Mouse (Mus musculus): ENCODE measurements around the gene CK137956. TPM values are rescaled to one million over a fixed set of nuclear protein-coding genes. Genes with fewer than 3 reads are reported as not detected.
A peak's percentile ranks its signal among the peaks of the same experiment; 100 is the strongest.

Gene CK137956
- not detected for total RNA-seq (2021)
- long read RNA-seq, experiment 1, partial matches to known transcripts = 0 of 1 reads
- long read RNA-seq, experiment 1, other reads (novel, unspliced or antisense) = 1 of 1 reads
- long read RNA-seq, experiment 2 = 0 reads

DNA sequence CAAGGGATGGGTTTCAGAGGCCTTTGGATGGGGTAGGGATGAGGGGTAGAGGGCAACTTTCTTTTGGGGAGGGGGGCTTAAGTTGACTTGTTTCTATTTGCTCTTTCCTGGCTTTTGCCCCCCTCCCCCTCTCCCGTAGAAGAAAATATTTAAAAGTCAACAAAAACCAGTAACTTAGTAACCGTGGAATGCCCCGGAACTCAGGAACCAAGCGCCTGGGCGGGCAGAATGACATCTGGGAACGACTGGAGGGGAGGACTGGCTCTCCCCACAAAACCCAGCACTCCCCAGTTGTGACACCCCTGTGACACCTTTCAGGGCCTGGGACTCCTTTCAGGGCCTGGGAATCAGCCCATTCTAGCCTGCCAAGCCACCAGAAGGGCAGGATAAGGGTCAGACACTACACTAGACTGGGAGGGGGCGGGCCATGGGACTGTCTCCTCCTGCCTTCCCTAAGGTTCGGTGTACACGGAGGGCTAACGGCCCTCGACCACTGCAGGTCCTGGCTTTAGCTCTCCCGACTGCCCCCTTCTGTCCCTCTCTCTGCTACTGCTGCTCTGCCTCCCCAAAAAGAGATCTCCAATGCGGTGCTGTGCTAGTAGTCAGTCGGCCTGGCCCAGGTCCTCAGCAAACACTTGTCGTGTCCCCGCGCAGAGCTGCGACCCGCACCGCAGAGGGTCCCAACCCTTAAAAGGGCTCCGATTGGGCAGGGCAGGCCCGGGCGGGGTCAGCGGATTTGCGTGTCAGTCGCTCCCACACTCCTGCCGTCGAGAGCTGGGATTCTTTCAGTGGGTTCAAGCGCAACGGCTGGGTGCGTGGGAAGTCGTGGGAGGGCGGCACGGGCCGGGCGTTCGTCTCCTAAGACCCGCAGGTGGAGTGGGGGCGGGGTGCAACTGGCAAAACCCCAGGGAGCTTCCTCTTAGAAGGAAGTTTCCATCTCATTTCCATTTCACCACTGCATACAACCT is at the start of gene CK137956:
Gene CK137956, minus strand, starts transcription at position 51 of the 968 bp plus-strand sequence.
- no peak for DNase-seq (ENCODE audit: low spot score in 2 of 2)

DNA sequence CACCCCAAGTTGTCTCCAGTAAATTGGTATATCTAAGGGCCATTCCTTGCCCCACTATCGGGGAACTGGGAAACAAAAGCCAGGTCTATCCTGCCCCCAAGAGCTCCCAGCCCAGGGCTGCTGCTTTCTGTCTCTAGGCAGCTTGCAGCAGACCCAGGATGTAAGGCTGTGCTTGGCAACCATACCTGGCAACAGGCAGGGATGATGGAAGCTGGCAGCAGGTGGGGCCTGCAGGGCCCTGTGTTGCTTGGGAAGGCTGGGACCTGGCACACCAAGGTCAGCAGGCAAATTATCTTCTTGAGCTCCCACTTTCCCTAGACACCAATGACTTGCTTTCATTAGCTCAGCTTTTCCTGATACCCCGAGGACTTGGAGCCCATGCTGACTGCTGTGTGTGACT is 48.7 kb upstream of the CK137956 start:
- DNase-seq (ENCODE audit: low spot score in 2 of 2) = no peak

DNA sequence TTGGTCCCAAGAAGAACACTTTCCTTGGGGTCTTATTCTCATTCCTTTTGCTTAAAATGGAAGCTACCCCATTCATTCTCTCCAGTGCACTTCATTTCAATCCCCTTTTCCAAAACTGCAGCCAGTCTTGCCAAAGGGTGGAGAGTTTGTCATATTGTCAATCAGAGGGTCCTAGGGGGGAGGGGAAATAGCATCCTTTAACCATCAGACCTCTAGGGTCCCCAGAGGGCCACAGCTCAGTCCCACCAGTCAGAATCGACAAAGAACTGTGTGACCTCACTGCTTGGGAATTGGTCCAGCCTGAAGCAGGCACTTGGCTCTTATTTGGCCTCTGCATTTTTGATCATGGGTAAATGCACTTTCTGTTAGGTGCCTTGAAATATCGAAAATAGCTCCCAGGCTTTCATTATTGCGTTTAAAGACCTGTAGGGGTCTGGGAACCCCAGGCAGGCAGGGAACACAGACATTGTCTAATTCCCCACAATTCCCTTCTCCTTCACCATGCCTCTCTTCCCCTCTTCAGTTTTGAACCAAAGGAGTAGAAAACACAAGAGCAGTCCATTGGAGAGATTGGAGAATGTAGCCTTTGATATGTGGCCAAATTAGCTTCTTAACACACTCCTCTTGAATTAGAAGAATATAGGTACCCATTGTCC is 34.2 kb upstream of the CK137956 start:
- no peak for DNase-seq (ENCODE audit: low spot score in 2 of 2)

DNA sequence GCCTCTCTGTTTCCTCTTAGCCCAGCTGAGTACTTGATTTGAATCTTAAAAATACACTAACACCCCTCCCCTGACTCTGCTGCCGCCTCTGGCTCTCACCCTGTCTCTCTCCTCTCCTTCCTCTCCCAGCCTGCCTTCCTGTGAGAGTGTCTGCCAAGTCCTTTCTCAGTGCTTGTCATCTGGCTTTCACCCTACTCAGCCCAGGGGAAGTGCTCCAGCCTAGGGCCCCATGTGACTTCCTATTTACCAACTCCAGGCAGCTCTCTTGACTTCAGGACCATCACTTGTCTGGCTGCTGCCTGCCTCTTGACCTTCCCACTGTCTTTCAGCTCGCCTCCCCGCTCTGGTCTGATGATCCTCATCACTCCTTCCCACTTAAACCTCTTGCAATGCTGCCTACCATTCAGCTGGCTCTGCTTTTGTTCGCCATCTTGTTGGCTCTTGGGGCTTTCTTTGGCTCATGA is 31.9 kb upstream of the CK137956 start:
- no peak for DNase-seq (ENCODE audit: low spot score in 2 of 2)

DNA sequence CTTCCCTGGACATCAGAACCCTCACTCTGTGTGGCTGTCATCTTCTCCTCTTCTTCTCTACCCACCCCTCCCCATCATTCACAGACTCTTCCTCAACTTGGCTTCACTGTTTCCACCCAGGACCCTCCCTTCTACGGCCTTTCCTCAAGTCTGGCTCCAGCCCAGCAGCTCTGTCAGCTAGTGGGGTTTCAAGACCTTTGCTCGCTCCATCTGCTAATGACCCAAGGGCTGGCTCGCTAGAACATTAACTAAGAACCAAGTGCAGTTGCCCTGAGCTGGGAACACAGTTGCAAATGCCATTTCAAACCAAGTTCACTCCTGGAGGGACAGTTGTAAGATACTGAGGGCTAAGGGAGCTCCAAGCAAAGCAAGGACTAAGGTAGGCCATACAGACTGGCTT is 28.5 kb upstream of the CK137956 start:
- DNase-seq (ENCODE audit: low spot score in 2 of 2) = no peak

DNA sequence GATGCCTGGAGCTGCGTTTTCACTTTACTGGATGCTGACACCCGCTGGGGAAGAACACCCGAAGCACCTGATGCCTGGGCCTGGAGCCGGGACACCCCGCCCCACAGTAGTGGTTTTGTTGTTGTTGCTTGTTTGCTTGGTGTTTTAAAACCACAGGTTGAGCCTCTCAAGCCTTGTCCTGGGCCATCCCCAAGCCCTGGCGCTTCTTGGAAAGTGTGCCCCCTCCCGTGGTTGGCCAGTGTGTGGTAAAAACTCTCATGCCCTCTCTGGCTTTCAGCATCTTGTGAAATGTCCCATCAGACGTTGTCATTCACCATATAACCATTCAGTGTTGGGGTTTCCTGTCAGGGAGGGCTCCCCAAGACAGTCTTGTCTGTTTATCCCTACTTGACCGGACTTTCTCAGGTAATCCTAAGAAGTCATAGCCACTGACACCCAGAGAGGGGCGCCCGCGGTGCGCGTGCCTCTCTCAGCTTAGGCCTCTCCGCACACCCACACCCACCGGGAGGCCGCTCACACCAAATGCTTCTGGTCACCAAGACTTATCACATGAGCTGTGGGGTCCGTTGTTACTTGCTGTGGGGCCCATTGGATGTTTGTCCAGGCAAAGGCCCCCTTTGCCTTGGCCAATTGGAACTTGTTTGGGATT is 18.7 kb upstream of the CK137956 start:
- DNase-seq (ENCODE audit: low spot score in 2 of 2) = no peak

DNA sequence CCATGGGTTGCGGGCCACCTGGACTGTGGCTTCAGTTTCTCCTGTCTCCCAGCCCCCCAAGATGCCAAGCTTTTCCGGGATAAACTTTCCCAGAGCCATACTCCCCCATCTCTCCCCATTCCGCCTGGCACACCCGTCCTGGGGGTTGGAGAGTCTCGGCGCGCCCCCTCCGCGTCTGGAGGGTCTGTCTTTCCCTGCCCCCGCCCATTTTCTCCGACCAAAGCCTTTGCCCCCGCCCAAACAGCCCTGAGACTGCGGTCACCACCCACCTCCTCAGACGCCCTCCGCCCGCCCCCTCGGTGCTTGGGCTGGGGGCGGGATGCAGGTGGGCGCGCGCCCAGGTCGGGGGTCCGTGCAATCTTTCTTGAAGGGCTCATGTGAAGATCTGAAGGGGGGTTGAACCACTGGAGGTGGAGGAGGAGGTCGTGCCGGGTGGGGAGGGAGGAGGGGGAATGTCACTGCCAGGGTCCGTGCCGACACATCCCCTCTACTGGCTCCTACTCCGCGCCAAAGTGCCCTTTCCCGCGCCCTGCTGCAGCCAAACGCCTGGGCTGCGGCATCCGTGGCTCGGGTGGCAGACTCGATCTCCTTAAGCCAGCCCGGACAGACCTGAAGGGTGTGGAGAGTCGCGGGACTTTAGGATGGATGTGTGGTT is 17.9 kb upstream of the CK137956 start:
- DNase-seq (ENCODE audit: low spot score in 2 of 2) = no peak

DNA sequence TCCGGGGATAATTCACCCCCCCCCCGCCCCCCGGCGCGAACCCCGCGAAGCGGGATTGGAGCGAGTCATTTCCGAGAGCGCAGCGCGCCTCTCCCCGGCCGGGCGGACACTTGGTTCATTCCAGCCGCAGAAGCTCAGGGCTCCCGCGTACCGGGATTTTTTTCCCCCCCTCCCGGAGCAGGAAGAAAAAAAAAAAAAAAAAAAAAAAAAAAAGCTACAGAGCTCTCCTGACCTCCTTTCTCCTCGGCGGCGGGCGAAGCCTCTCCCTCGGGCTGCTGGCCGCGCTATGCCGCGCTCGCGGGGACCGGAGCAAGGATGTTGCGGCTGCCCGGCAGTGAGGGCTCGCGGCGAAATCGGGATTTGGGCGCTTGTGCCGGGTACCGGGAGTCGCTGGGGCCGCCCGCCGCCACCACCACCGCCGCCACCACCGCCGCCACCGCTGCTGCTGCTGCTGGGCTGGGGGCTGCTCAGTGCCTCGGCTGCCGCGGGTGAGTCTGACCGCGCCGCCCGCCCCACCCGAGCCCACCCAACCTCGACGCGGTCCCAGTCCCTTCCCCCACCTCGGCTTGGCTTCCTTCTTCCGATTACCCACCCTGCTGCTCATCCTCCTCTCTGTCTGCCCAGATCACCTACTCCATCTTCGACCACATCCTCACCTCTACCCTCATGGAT is 17.2 kb upstream of the CK137956 start, which contains the start of gene Csmd2:
Gene Csmd2, plus strand, starts transcription at position 74 of the 672 bp plus-strand sequence.
- DNase-seq (ENCODE audit: low spot score in 2 of 2) = no peak

DNA sequence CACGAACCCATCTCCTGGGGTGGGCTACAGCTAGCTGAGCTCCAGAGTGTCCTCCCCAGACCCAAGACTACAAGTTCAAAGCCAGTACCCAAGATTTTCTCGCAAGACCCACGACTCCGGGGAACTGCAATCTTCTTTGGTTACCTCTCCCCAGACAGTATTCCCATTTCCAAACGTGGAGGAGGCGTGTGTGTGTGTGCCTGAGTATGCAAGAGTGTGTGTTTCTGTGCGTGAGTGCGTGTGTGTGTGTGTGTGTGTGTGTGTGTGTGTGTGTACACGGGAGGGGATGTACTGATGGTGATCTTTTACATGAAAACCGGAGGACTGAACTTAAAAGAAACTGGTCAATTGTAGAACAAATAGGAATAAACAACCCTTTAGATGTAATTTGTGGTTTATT is 16.5 kb upstream of the CK137956 start:
- DNase-seq (ENCODE audit: low spot score in 2 of 2) = no peak

DNA sequence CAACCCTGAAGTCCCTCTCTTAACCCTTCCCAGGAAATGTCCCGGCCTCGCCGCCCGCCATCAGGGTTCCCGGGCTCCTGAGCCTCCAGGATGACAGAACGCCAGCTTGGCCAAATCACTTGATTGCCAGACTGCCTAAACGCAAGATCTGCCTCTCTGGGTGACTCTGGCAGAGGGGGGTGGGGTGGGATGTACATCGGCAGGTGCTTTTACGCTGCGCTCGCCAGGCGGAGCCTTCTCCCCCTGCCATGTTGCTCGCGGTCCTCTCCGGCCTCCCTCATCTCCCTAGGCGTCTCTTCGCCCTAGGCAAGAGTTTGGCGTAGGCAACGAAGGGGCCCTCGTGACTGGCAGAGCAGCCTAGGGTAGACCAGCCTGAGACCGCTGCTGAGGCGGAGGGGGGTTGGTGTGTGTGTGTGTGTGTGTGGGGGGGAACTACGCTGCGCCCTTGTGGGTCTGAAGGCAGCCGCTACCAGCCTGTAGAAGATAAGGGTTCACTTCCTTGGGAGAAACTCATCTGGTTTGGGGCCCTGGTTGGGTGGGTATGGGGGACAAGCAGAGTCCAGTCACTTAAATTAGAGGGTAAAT is 15.8 kb upstream of the CK137956 start:
- no peak for DNase-seq (ENCODE audit: low spot score in 2 of 2)

DNA sequence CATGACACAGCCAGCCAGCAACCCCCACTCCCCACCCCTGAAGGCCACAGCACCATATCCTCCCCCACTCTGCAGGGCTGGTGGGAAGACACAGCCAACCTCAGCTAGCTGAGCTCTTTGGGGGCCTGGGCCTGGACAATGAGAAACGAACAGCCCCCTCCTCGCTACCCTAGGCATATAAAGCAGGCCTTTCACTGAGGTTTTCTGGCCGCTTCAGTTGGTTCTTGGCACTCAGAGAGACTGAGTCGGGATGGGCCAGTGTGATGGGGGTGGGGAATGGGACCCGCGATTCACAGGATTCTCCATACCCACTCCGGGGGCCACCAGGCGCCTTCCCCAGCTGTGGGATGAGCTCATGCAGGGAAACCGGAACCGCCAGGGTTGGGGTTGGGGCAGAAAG is 15.1 kb upstream of the CK137956 start:
- DNase-seq (ENCODE audit: low spot score in 2 of 2) = no peak

DNA sequence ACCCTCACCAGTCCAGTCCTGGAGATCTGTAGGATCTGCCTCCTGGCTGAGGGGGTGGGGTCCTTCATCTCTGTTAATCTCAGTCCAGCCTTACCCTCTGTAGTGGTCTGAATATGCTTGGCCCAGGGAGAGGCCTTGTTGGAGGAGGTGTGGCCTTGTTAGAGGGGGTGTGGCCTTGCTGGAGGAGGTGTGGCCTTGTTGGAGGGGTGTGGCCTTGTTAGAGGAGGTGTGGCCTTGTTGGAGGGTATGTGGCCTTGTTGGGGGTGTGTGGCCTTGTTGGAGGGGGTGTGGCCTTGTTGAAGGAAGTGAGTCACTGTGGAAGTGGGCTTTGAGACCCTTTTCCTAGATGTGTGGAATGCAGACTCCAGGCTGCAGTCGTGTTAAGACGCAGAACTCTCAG is 13.7 kb upstream of the CK137956 start:
- no peak for DNase-seq (ENCODE audit: low spot score in 2 of 2)

DNA sequence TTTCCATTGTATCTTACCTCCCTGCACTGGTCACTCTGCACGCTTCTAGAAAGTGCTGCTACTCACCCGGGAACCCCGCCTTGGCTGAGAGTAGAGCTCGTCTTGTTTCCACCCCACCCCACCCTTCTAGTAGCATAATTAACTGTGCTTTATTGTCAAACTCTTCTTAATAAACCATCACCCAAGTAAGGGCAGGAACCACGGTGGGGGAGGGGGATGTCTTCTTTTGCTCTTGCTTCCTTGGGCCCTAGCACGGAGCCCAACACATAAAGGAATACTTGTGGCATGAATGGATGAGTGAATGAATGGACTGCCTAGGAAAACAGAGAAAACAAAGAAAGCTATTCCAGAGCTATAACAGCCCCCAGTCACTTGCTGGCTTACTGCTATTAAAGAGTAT is 10.4 kb upstream of the CK137956 start:
- no peak for DNase-seq (ENCODE audit: low spot score in 2 of 2)

DNA sequence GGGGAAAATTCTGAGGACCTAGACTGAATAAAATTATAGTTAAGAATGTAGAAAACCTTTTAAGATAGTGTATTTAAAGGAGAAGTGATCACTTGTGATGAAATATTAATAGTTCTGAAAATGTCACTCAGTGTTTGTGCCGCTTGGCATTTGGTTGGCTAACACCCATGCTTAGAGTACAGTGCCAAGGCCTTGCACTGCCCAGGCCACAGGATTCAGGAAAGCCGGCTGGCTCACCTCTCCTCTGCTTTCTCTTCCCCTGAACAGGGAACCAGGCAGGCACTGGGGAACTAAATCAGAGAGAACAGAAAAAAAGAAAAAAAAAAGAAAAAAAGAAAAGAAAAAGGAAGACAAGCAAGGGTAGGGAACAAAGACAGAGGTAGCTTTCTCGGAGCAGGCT is 2.2 kb upstream of the CK137956 start:
- DNase-seq (ENCODE audit: low spot score in 2 of 2) = no peak

DNA sequence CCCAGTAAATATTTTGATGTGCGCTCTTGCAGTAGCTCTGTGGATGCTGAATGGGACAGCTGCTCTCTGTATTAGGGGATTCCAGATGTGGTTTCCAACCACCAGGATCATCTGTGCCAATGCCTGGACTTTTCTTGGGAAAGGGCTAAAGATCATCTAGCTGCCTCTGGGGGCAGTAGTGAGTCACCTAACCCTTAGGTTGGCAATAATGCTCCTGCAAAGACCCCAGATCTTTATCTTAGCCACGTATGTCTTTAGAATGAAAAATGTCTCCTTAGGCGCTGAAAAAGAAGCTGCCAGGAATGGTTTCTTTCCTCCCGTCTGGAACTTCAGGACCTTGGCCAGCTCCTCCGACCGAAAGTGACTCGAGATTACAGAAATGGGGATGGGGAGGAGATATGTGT is 731 bp downstream of the CK137956 start:
- peak in 1 of 2 experiments; percentile 26 for DNase-seq (ENCODE audit: low spot score in 2 of 2)

DNA sequence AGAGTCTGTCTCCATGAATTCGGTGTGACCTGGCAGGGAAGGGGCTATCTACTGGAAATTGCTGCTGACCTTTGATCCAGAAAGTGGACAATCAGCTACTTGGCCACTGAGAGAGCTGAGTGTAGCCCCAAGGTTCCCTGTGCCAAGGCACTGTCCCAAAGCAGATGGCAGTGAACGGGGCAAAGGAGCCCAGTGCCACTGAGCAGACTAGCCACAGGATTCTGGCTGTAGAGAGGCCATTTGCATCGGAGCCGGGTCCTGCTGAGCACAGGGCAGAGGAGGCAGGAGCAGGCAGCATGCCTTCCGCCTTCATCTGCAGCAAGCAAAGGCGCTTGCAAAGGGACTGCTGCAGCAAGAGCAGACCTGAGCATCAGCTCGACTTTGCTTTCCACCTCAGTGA is 1.6 kb downstream of the CK137956 start:
- no peak for DNase-seq (ENCODE audit: low spot score in 2 of 2)

DNA sequence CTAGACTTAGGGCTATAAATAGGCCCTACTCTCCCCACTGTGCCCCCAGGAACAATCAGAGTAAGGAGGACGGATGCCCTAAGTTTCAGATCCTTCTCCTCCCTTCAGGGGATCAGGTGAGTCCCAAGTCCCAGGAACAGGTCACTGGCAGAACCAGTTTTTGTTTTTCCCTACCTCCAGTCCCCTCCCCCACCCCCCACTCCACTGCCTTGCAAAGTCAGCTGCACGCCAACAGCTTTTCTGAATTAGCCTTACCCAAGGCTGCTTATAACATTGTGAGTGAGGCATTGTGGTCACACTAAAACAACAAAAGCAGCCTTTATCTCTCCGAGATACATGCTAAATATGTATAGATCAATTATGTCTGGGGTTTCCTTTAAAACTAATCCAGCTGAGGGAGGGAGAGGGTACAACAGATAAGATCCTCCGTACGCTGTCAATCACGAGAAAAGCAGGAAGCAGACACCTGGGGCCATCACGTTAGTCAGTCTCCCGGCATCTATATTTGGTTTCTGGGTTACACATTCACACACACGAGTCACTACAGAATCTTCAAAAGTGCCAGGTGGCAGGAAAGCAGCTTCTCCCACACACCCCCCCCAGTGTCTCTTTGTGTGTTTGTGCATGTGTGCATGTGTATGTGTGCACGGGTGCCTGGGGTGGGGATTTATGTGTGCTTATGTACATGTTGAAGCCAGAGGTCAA is 17.6 kb downstream of the CK137956 start:
- no peak for DNase-seq (ENCODE audit: low spot score in 2 of 2)

DNA sequence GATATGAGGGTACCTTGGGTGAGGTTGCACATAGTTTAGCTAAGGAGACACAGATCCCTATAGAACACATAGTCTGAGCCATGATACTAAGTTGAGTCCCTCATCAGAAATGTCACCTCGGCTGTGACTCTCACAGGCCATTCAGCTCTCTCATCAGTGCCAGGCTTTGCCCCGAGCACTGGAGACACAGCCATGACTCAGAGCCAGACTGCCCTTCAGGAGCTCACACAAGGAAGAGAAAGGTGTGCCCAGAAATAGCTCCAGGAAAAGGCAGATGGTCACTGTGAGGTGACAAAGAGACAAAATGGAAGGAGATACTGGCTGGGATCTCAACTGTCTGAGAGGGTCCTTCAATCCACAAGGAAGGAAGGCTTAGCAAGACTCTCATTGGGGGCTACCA is 23.1 kb downstream of the CK137956 start:
- DNase-seq (ENCODE audit: low spot score in 2 of 2) = no peak

DNA sequence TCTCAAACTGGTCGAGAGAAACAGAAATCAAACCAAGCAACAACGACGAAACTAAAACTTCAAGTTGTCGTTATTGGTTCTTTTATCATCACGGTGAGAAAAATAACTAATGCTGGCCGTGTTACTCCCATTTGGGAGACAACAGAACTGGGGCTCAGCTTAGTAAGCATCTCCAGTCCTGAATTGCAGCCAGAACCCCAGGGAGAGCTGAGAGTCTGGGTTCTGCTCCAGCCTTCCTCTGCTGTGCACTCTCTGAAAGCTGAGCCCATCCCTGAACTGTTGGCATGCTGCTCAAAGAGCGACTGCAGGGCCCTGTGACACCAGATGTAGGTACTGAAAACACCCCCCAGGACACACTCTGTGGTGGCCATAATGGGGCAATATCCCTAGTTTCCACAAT is 33.3 kb downstream of the CK137956 start:
- no peak for DNase-seq (ENCODE audit: low spot score in 2 of 2)
